Mouse (Mus musculus) lung, embryonic 15.5 days (tissue): ENCODE results near the gene Tceal7. TPM values are rescaled to one million over a fixed set of nuclear protein-coding genes. Genes with fewer than 3 reads are reported as not detected.

Experiments
- ATAC-seq: fragments of 200-750 bp; cut with Nextera tagmentation; 2 replicates; pipeline ENCODE4 v1.8.0; 2017; ENCODE audit warnings: moderate number of reproducible peaks, borderline replicate concordance; ENCODE audit not compliant: low FRiP score, low TSS enrichment; ENCODE audit errors: extremely low read depth
- H3K27ac ChIP-seq: fragments of 300-500 bp; sonication (generic); 2 replicates; pipeline ENCODE4 v1.5.1; 2015; ENCODE audit warnings: moderate library complexity, mild to moderate bottlenecking, inconsistent platforms
- H3K27me3 ChIP-seq: fragments of 300-500 bp; sonication (generic); 2 replicates; pipeline ENCODE4 v1.6.1; 2015; ENCODE audit warnings: inconsistent platforms
- H3K36me3 ChIP-seq: fragments of 300-500 bp; sonication (generic); 2 replicates; pipeline ENCODE4 v1.6.1; 2015; ENCODE audit warnings: inconsistent platforms
- H3K4me1 ChIP-seq: fragments of 300-500 bp; sonication (generic); 2 replicates; pipeline ENCODE4 v1.6.1; 2015; ENCODE audit warnings: inconsistent platforms
- H3K4me2 ChIP-seq: fragments of 300-500 bp; sonication (generic); 2 replicates; pipeline ENCODE4 v1.6.1; 2015; ENCODE audit warnings: inconsistent platforms, mild to moderate bottlenecking, moderate library complexity
- H3K4me3 ChIP-seq: fragments of 300-500 bp; sonication (generic); 2 replicates; pipeline ENCODE4 v1.5.1; 2015; ENCODE audit warnings: mild to moderate bottlenecking, inconsistent platforms
- H3K9ac ChIP-seq: fragments of 300-500 bp; sonication (generic); 2 replicates; pipeline ENCODE4 v1.6.1; 2015; ENCODE audit warnings: inconsistent platforms
- H3K9me3 ChIP-seq: fragments of 300-500 bp; sonication (generic); 2 replicates; pipeline ENCODE4 v1.6.1; 2016; ENCODE audit warnings: inconsistent platforms
- WGBS: fragments of 180-500 bp; shearing (Covaris S2); methylation state at CpG from one replicate; pipeline ENCODE4 v1.1.7; 2015; 5-methylcytosine and 5-hydroxymethylcytosine counted together
- polyA plus RNA-seq: library from polyadenylated mRNA; unstranded; fragments of >200 nt; fragmentation: Nextera tagmentation; extraction: Ambion mirVana; gene quantifications from 2 replicates; pipeline ENCODE4 v1.2.1, GENCODE M21; 2015

The Tceal7 gene
- polyA plus RNA-seq, 1 experiment from 2014 or later = 1.5 TPM

- Histone ChIP-seq H3K36me3 (no peaks in the 10 kb centered on the region), H3K9me3 (no peaks in the 10 kb centered on the region), H3K27ac (no peak within 1 kb of the TSS), H3K4me2 (peak within 1 kb of the TSS; percentile 58), H3K4me1 (no peaks in the 10 kb centered on the region), H3K27me3 (0 out of 2 replicates have a peak, but pooled peaks cover 5% of the 10 kb centered on the region), H3K9ac (no peak within 1 kb of the TSS), H3K4me3 (peak within 1 kb of the TSS; percentile 40)
- ATAC-seq = peak; percentile 85; the same call in 1 of the 2 replicates
- 11% methylated on average over 9 of the region's 9 CpGs for WGBS
Measured at GRCm38 (mm10) chrX:136203664-136204066, 10.9 kb upstream of the Tceal7 start, which contains the start of gene Tceal5. Gene Tceal5 (minus strand): TSS chrX:136203876.

- 68% methylated on average over 6 of the region's 6 CpGs for WGBS
- no peak overlapping the region for H3K4me3 ChIP-seq
- no peaks in the 10 kb centered on the region for H3K4me1 ChIP-seq
- H3K36me3 ChIP-seq = no peaks in the 10 kb centered on the region
- 0 out of 2 replicates have a peak, but pooled peaks cover 5% of the 10 kb centered on the region for H3K27me3 ChIP-seq
- no peak for ATAC-seq
- H3K4me2 ChIP-seq = no peak overlapping the region
- H3K27ac ChIP-seq = no peak overlapping the region
- no peaks in the 10 kb centered on the region for H3K9me3 ChIP-seq
- no peak overlapping the region for H3K9ac ChIP-seq
Measured at GRCm38 (mm10) chrX:136204406-136204805, 10.2 kb upstream of the Tceal7 start.

GRCm38 (mm10) chrX:136213396-136213795, 1.2 kb upstream of the Tceal7 start:
- no peak for ATAC-seq
- H3K4me3 ChIP-seq = no peak overlapping the region
- no peaks in the 10 kb centered on the region for H3K36me3 ChIP-seq
- H3K9ac ChIP-seq = no peak overlapping the region
- no peaks in the 10 kb centered on the region for H3K9me3 ChIP-seq
- WGBS = 34% methylated on average over 2 of the region's 2 CpGs
- H3K4me1 ChIP-seq = no peaks in the 10 kb centered on the region
- no peak overlapping the region for H3K4me2 ChIP-seq
- no peaks in the 10 kb centered on the region for H3K27me3 ChIP-seq
- H3K27ac ChIP-seq = no peak overlapping the region

GRCm38 (mm10) chrX:136216303-136216702, 1.7 kb downstream of the Tceal7 start:
- no peak overlapping the region for H3K27ac ChIP-seq
- 36% methylated on average over 1 of the region's 1 CpGs for WGBS

GRCm38 (mm10) chrX:136223714-136224113, 9.1 kb downstream of the Tceal7 start:
- no peak for ATAC-seq
- Histone ChIP-seq H3K4me3 (no peak overlapping the region), H3K36me3 (no peaks in the 10 kb centered on the region), H3K4me1 (no peaks in the 10 kb centered on the region), H3K4me2 (no peak overlapping the region), H3K27me3 (no peaks in the 10 kb centered on the region), H3K9me3 (no peaks in the 10 kb centered on the region), H3K27ac (no peak overlapping the region), H3K9ac (no peak overlapping the region)
- 71% methylated on average over 6 of the region's 6 CpGs for WGBS

More at GRCm38 (mm10) chrX:136216303-136216702, 1.7 kb downstream of the Tceal7 start:
- ATAC-seq = no peak
- no peak overlapping the region for H3K4me3 ChIP-seq
- no peaks in the 10 kb centered on the region for H3K4me1 ChIP-seq
- no peaks in the 10 kb centered on the region for H3K27me3 ChIP-seq
- H3K9ac ChIP-seq = no peak overlapping the region
- no peaks in the 10 kb centered on the region for H3K36me3 ChIP-seq
- no peak overlapping the region for H3K4me2 ChIP-seq
- H3K9me3 ChIP-seq = no peaks in the 10 kb centered on the region

GRCm38 (mm10) chrX:136227768-136228167, 13.2 kb downstream of the Tceal7 start:
- 44% methylated on average over 5 of the region's 5 CpGs for WGBS

GRCm38 (mm10) chrX:136238118-136238517, 23.5 kb downstream of the Tceal7 start:
- no peaks in the 10 kb centered on the region for H3K4me1 ChIP-seq
- H3K27ac ChIP-seq = no peak overlapping the region
- no peak overlapping the region for H3K4me3 ChIP-seq
- H3K4me2 ChIP-seq = no peak overlapping the region
- 41% methylated on average over 3 of the region's 3 CpGs for WGBS
- no peaks in the 10 kb centered on the region for H3K27me3 ChIP-seq
- H3K36me3 ChIP-seq = no peaks in the 10 kb centered on the region
- ATAC-seq = no peak
- no peak overlapping the region for H3K9ac ChIP-seq
- H3K9me3 ChIP-seq = no peaks in the 10 kb centered on the region

More at GRCm38 (mm10) chrX:136227768-136228167, 13.2 kb downstream of the Tceal7 start:
- ATAC-seq = no peak
- Histone ChIP-seq H3K27ac (no peak overlapping the region), H3K36me3 (no peaks in the 10 kb centered on the region), H3K4me1 (no peaks in the 10 kb centered on the region), H3K4me2 (no peak overlapping the region; the same call in 1 of the 2 replicates), H3K9ac (no peak overlapping the region), H3K27me3 (no peaks in the 10 kb centered on the region), H3K4me3 (no peak overlapping the region), H3K9me3 (no peaks in the 10 kb centered on the region)

GRCm38 (mm10) chrX:136243181-136243580, 28.6 kb downstream of the Tceal7 start:
- 76% methylated on average over 2 of the region's 2 CpGs for WGBS
- H3K27me3 ChIP-seq = no peaks in the 10 kb centered on the region
- no peaks in the 10 kb centered on the region for H3K4me1 ChIP-seq
- no peaks in the 10 kb centered on the region for H3K9me3 ChIP-seq
- H3K27ac ChIP-seq = no peak overlapping the region
- no peak for ATAC-seq
- peaks cover 6% of the 10 kb centered on the region; the same call in 1 of the 2 replicates for H3K36me3 ChIP-seq
- H3K9ac ChIP-seq = no peak overlapping the region
- no peak overlapping the region for H3K4me2 ChIP-seq
- H3K4me3 ChIP-seq = no peak overlapping the region

- H3K9me3 ChIP-seq = no peaks in the 10 kb centered on the region
- H3K36me3 ChIP-seq = peaks cover 6% of the 10 kb centered on the region; the same call in 1 of the 2 replicates
- peak; percentile 93 for ATAC-seq
- peaks cover 4% of the 10 kb centered on the region; the same call in 1 of the 2 replicates for H3K4me1 ChIP-seq
- peak within 1 kb of the TSS; percentile 49 for H3K4me2 ChIP-seq
- H3K27ac ChIP-seq = peak within 1 kb of the TSS; percentile 84
- peak within 1 kb of the TSS; percentile 54 for H3K4me3 ChIP-seq
- 24% methylated on average over 20 of the region's 20 CpGs for WGBS
- H3K27me3 ChIP-seq = no peaks in the 10 kb centered on the region
- peak within 1 kb of the TSS; percentile 54 for H3K9ac ChIP-seq
Measured at GRCm38 (mm10) chrX:136244574-136245229, 30.1 kb downstream of the Tceal7 start, which contains the start of gene Tceal9. Gene Tceal9 (plus strand): TSS chrX:136245079.

GRCm38 (mm10) chrX:136245521-136246071, 31.0 kb downstream of the Tceal7 start:
- Histone ChIP-seq H3K4me2 (peak overlapping the region; percentile 49), H3K27me3 (no peaks in the 10 kb centered on the region), H3K9ac (peak overlapping the region; percentile 54), H3K9me3 (no peaks in the 10 kb centered on the region), H3K36me3 (peaks cover 6% of the 10 kb centered on the region; the same call in 1 of the 2 replicates), H3K4me3 (peak overlapping the region; percentile 54), H3K27ac (peak overlapping the region; percentile 84), H3K4me1 (peaks cover 4% of the 10 kb centered on the region; the same call in 1 of the 2 replicates)
- peak; percentile 80 for ATAC-seq
- 16% methylated on average over 14 of the region's 15 CpGs for WGBS

GRCm38 (mm10) chrX:136248811-136249210, 34.2 kb downstream of the Tceal7 start:
- no peaks in the 10 kb centered on the region for H3K27me3 ChIP-seq

GRCm38 (mm10) chrX:136249671-136250070, 35.1 kb downstream of the Tceal7 start:
- Histone ChIP-seq H3K27me3 (no peaks in the 10 kb centered on the region), H3K36me3 (peaks cover 6% of the 10 kb centered on the region; the same call in 1 of the 2 replicates), H3K9me3 (no peaks in the 10 kb centered on the region), H3K4me2 (no peak overlapping the region), H3K4me1 (peaks cover 4% of the 10 kb centered on the region; the same call in 1 of the 2 replicates), H3K4me3 (no peak overlapping the region), H3K27ac (peak overlapping the region; percentile 53; the same call in 1 of the 2 replicates), H3K9ac (no peak overlapping the region)
- ATAC-seq = no peak
- WGBS = 34% methylated on average over 7 of the region's 7 CpGs

More at GRCm38 (mm10) chrX:136248811-136249210, 34.2 kb downstream of the Tceal7 start:
- H3K27ac ChIP-seq = 0 out of 2 replicates have a peak overlapping the region, but pooled peaks have one; percentile 8
- H3K4me2 ChIP-seq = no peak overlapping the region
- H3K36me3 ChIP-seq = peaks cover 6% of the 10 kb centered on the region; the same call in 1 of the 2 replicates
- no peak for ATAC-seq
- H3K4me1 ChIP-seq = peaks cover 4% of the 10 kb centered on the region; the same call in 1 of the 2 replicates
- H3K9ac ChIP-seq = no peak overlapping the region
- H3K4me3 ChIP-seq = no peak overlapping the region
- no peaks in the 10 kb centered on the region for H3K9me3 ChIP-seq
- 28% methylated on average over 6 of the region's 6 CpGs for WGBS
